Mouse (Mus musculus) Patski (cell line): ENCODE results near the gene Cdkl1. TPM values are rescaled to one million over a fixed set of nuclear protein-coding genes. Genes with fewer than 3 reads are reported as not detected.

Source experiments
- ATAC-seq: fragments of 100-300 bp; one replicate; pipeline ENCODE4 v1.8.0; 2021
- CTCF ChIA-PET: fragments of 350-600 bp; sonication (Branson Sonifier 250); formaldehyde crosslinking; loops from one replicate; lab custom pipeline; 2022; ENCODE audit warnings: inconsistent platforms; lab: Charles Lee
- POLR2A ChIA-PET: fragments of 350-600 bp; sonication (Branson Sonifier 250); formaldehyde crosslinking; loops from one replicate; lab custom pipeline; 2022; ENCODE audit warnings: antibody characterized with exemption, inconsistent platforms; lab: Charles Lee
- DNase-seq: peaks from one replicate; pipeline ENCODE4 v3.0.0-alpha.2; 2011; ENCODE audit warnings: low read depth, low spot score
- H3K27me3 ChIP-seq: fragments of 371-371 bp; one replicate; pipeline ENCODE4 v1.5.1; 2021
- CTCF ChIP-seq: fragments of 100-300 bp; IDR thresholded peaks from one replicate; pipeline ENCODE4 v1.5.1; 2021
- in situ Hi-C: fragments of 300-500 bp; cut with MboI; formaldehyde crosslinking; loops from 3 replicates; pipeline ENCODE4 v1.11.1; 2018; ENCODE audit warnings: low pct_unique_long_range_greater_than_20kb, mixed read lengths
- polyA plus RNA-seq: library from polyadenylated mRNA; unstranded; gene quantifications from one replicate; pipeline ENCODE4 v1.2.3, GENCODE M21; 2021

The Cdkl1 gene
- polyA plus RNA-seq, 1 experiment from 2014 or later: 1.3 TPM

- no peak for TF ChIP-seq CTCF
- H3K27me3 ChIP-seq: no peaks in the 10 kb centered on the region
- in situ Hi-C loops: no loop called here
- ChIA-PET CTCF (no interaction called here), POLR2A (no interaction called here)
- ATAC-seq (no peak), DNase-seq (no peak)
These were observed 66.9 kb downstream of the Cdkl1 start for GRCm38 (mm10) chr12:69724018-69724710.

- no peak for TF ChIP-seq CTCF
- no peaks in the 10 kb centered on the region for H3K27me3 ChIP-seq
- DNase-seq (no peak), ATAC-seq (no peak)
- POLR2A ChIA-PET: no interaction called here
- in situ Hi-C loops: no loop called here
- CTCF ChIA-PET: no interaction called here
These were observed 67.7 kb downstream of the Cdkl1 start for GRCm38 (mm10) chr12:69723376-69723775.

- DNase-seq: no peak
- in situ Hi-C loops: no loop called here
- TF ChIP-seq CTCF: no peak
- no peaks in the 10 kb centered on the region for H3K27me3 ChIP-seq
- no peak for ATAC-seq
- CTCF ChIA-PET: no interaction called here
- POLR2A ChIA-PET: no interaction called here
These were observed 68.2 kb downstream of the Cdkl1 start for GRCm38 (mm10) chr12:69722857-69723256.

GRCm38 (mm10) chr12:69713628-69714027, 77.4 kb downstream of the Cdkl1 start:
- in situ Hi-C loops: no loop called here
- H3K27me3 ChIP-seq: no peaks in the 10 kb centered on the region
- ChIA-PET CTCF (interaction anchor here (1.4 kb wide), 1 partner anchor 16 kb away, joined by 3 read pairs; no protein-coding TSS in a partner anchor), POLR2A (no interaction called here)
- no peak for TF ChIP-seq CTCF
- ATAC-seq (no peak), DNase-seq (no peak)

GRCm38 (mm10) chr12:69704799-69705458, 86.1 kb downstream of the Cdkl1 start:
- no peak for DNase-seq
- H3K27me3 ChIP-seq: no peaks in the 10 kb centered on the region
- ChIA-PET CTCF (no interaction called here), POLR2A (no interaction called here)
- in situ Hi-C loops: no loop called here
- no peak for TF ChIP-seq CTCF
- ATAC-seq: peak; percentile 44

- in situ Hi-C loops: loop anchor here (5.0 to 10.0 kb wide), 2 partner anchors 66 to 104 kb away; no protein-coding TSS in a partner anchor
- no peak for DNase-seq
- POLR2A ChIA-PET: no interaction called here
- CTCF ChIA-PET: no interaction called here
- no peak for TF ChIP-seq CTCF
- no peaks in the 10 kb centered on the region for H3K27me3 ChIP-seq
- no peak for ATAC-seq
These were observed 92.7 kb downstream of the Cdkl1 start for GRCm38 (mm10) chr12:69698352-69698751.

Other genes starting within 250 kb of the Cdkl1 start
- 17.7 TPM for gene Vcpkmt, start 208.2 kb downstream of the Cdkl1 start, polyA plus RNA-seq
- gene Sos2, start 109.4 kb downstream of the Cdkl1 start, polyA plus RNA-seq: 30.6 TPM
- 10.6 TPM for gene L2hgdh, start 66.4 kb downstream of the Cdkl1 start, polyA plus RNA-seq
- 19.8 TPM for gene Atp5s, start 66.3 kb downstream of the Cdkl1 start, polyA plus RNA-seq
- gene Atl1, start 101.3 kb upstream of the Cdkl1 start, polyA plus RNA-seq: 26.3 TPM
- gene Map4k5, start 101.9 kb upstream of the Cdkl1 start, polyA plus RNA-seq: 65.7 TPM
- 184 TPM for gene Sav1, start 195.7 kb upstream of the Cdkl1 start, polyA plus RNA-seq